Mouse (Mus musculus) midbrain, embryonic 12.5 days (tissue): ENCODE measurements around the gene Egfr. TPM values are rescaled to one million over a fixed set of nuclear protein-coding genes. Genes with fewer than 3 reads are reported as not detected.

Experiments
- ATAC-seq: fragments of 200-750 bp; cut with Nextera tagmentation; 2 replicates; pipeline ENCODE4 v1.8.0; 2017; ENCODE audit warnings: low read depth, moderate TSS enrichment, moderate library complexity; ENCODE audit not compliant: low FRiP score
- H3K27ac ChIP-seq: fragments of 300-500 bp; sonication (generic); replicated peaks from 2 replicates; pipeline ENCODE4 v1.5.1; 2016; ENCODE audit warnings: mild to moderate bottlenecking
- H3K27me3 ChIP-seq: fragments of 300-500 bp; sonication (generic); 2 replicates; pipeline ENCODE4 v1.6.1; 2016; ENCODE audit warnings: mild to moderate bottlenecking
- H3K36me3 ChIP-seq: fragments of 300-500 bp; sonication (generic); 2 replicates; pipeline ENCODE4 v1.6.1; 2016
- H3K4me1 ChIP-seq: fragments of 300-500 bp; sonication (generic); 2 replicates; pipeline ENCODE4 v1.6.1; 2016
- H3K4me2 ChIP-seq: fragments of 300-500 bp; sonication (generic); replicated peaks from 2 replicates; pipeline ENCODE4 v1.6.1; 2016; ENCODE audit warnings: mild to moderate bottlenecking, moderate library complexity
- H3K4me3 ChIP-seq: fragments of 300-500 bp; sonication (generic); 2 replicates; pipeline ENCODE4 v1.5.1; 2016; ENCODE audit warnings: mild to moderate bottlenecking
- H3K9ac ChIP-seq: fragments of 300-500 bp; sonication (generic); replicated peaks from 2 replicates; pipeline ENCODE4 v1.6.1; 2016; ENCODE audit warnings: mild to moderate bottlenecking, moderate library complexity
- H3K9me3 ChIP-seq: fragments of 300-500 bp; sonication (generic); 2 replicates; pipeline ENCODE4 v1.6.1; 2016; ENCODE audit warnings: mild to moderate bottlenecking
- WGBS: fragments of 180-500 bp; shearing (Covaris S2); methylation state at CpG from one replicate; pipeline ENCODE4 v1.1.7; 2016; 5-methylcytosine and 5-hydroxymethylcytosine counted together
- polyA plus RNA-seq: library from polyadenylated mRNA; unstranded; fragments of >200 nt; fragmentation: Nextera tagmentation; extraction: Ambion mirVana; gene quantifications from 2 replicates; pipeline ENCODE4 v1.2.1, GENCODE M21; 2016

The Egfr gene
- polyA plus RNA-seq, 1 experiment from 2014 or later = 5.8 TPM

- H3K4me1 ChIP-seq = 0 out of 2 replicates have a peak, but pooled peaks cover 2% of the 10 kb centered on the region
- no peak overlapping the region for H3K4me3 ChIP-seq
- H3K9ac ChIP-seq = no peak overlapping the region
- 65% methylated on average over 12 of the region's 12 CpGs for WGBS
- no peaks in the 10 kb centered on the region for H3K27me3 ChIP-seq
- no peak overlapping the region for H3K27ac ChIP-seq
- no peaks in the 10 kb centered on the region for H3K9me3 ChIP-seq
- H3K4me2 ChIP-seq = no peak overlapping the region
- ATAC-seq = no peak
- H3K36me3 ChIP-seq = no peaks in the 10 kb centered on the region
These were observed 92.0 kb downstream of the Egfr start for GRCm38 (mm10) chr11:16843889-16844568.

- H3K9me3 ChIP-seq = no peaks in the 10 kb centered on the region
- WGBS = 31% methylated on average over 6 of the region's 6 CpGs
- no peak overlapping the region for H3K27ac ChIP-seq
- H3K27me3 ChIP-seq = no peaks in the 10 kb centered on the region
- no peaks in the 10 kb centered on the region for H3K36me3 ChIP-seq
- 0 out of 2 replicates have a peak, but pooled peaks cover 2% of the 10 kb centered on the region for H3K4me1 ChIP-seq
- no peak overlapping the region for H3K9ac ChIP-seq
- H3K4me3 ChIP-seq = no peak overlapping the region
- H3K4me2 ChIP-seq = no peak overlapping the region
- no peak for ATAC-seq
These were observed 96.9 kb downstream of the Egfr start for GRCm38 (mm10) chr11:16848881-16849280.

DNA sequence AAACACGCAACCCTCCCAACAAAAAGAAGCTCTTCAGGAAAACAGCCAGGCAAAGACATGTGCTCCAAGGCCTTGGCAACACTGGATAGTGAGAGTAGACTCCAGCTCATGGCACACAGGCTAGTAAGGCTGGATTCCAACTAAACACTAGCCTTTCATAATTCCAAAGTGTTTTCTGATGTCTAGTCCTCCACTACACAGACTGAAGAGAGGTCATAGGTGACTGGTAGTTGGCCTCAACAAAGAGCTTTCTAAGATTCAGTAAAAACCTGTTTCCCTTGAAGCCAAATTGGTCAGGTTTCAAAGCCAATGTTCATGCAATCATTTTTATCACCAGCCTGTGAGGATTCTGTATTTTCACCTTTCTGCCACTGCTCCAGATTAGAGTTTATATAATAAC, 99.4 kb downstream of the Egfr start:
- no peak overlapping the region for H3K4me2 ChIP-seq
- no peak overlapping the region for H3K27ac ChIP-seq
- ATAC-seq = no peak
- H3K9me3 ChIP-seq = no peaks in the 10 kb centered on the region
- H3K9ac ChIP-seq = no peak overlapping the region
- no peaks in the 10 kb centered on the region for H3K27me3 ChIP-seq
- H3K4me1 ChIP-seq = 0 out of 2 replicates have a peak, but pooled peaks cover 2% of the 10 kb centered on the region
- WGBS = 95% methylated on average over 1 of the region's 1 CpGs
- no peaks in the 10 kb centered on the region for H3K36me3 ChIP-seq
- H3K4me3 ChIP-seq = no peak overlapping the region

DNA sequence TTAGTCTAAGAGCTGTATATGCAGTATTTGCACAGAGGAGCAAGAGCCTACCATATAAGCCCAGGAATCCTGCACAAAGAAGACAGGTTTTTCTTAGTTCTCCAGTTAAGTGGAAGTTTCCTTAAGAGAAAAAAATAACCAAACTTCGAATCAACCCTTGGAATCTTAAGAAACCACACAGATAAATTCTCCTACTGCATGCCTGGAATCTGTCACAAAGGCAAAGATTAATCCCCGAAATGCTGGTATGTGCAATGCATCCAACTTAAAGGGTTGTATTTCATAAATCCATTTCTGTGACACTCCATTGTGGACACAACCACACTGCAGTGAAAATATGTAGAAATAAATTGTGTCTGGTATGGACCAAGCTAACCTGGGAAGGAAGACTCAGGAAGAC, 102.1 kb downstream of the Egfr start:
- Histone ChIP-seq H3K9me3 (no peaks in the 10 kb centered on the region), H3K4me2 (no peak overlapping the region), H3K9ac (no peak overlapping the region), H3K27ac (no peak overlapping the region), H3K27me3 (no peaks in the 10 kb centered on the region), H3K4me3 (no peak overlapping the region), H3K36me3 (no peaks in the 10 kb centered on the region), H3K4me1 (no peaks in the 10 kb centered on the region)
- WGBS = 77% methylated on average over 2 of the region's 2 CpGs
- ATAC-seq = no peak

GRCm38 (mm10) chr11:16857346-16857745, 105.3 kb downstream of the Egfr start:
- no peak for ATAC-seq
- Histone ChIP-seq H3K4me3 (no peak overlapping the region), H3K36me3 (no peaks in the 10 kb centered on the region), H3K27me3 (no peaks in the 10 kb centered on the region), H3K9me3 (no peaks in the 10 kb centered on the region), H3K27ac (no peak overlapping the region), H3K4me1 (no peaks in the 10 kb centered on the region), H3K4me2 (no peak overlapping the region), H3K9ac (no peak overlapping the region)
- 91% methylated on average over 2 of the region's 2 CpGs for WGBS

- Histone ChIP-seq H3K36me3 (no peaks in the 10 kb centered on the region), H3K4me3 (no peak overlapping the region), H3K9me3 (no peaks in the 10 kb centered on the region), H3K4me1 (no peaks in the 10 kb centered on the region), H3K27me3 (no peaks in the 10 kb centered on the region), H3K27ac (no peak overlapping the region), H3K9ac (no peak overlapping the region), H3K4me2 (no peak overlapping the region)
- 88% methylated on average over 6 of the region's 6 CpGs for WGBS
- no peak for ATAC-seq
These were observed 109.0 kb downstream of the Egfr start for GRCm38 (mm10) chr11:16861037-16861436.

- Histone ChIP-seq H3K27ac (no peak overlapping the region), H3K9me3 (no peaks in the 10 kb centered on the region), H3K4me2 (no peak overlapping the region), H3K27me3 (no peaks in the 10 kb centered on the region), H3K4me3 (no peak overlapping the region), H3K36me3 (no peaks in the 10 kb centered on the region), H3K4me1 (no peaks in the 10 kb centered on the region), H3K9ac (no peak overlapping the region)
- ATAC-seq = no peak
These were observed 111.5 kb downstream of the Egfr start for GRCm38 (mm10) chr11:16863547-16863946.

- WGBS = 82% methylated on average over 3 of the region's 3 CpGs
- Histone ChIP-seq H3K4me2 (no peak overlapping the region), H3K4me3 (no peak overlapping the region), H3K9me3 (no peaks in the 10 kb centered on the region), H3K27ac (no peak overlapping the region), H3K9ac (no peak overlapping the region), H3K27me3 (no peaks in the 10 kb centered on the region), H3K4me1 (no peaks in the 10 kb centered on the region), H3K36me3 (no peaks in the 10 kb centered on the region)
- ATAC-seq = no peak
These were observed 113.1 kb downstream of the Egfr start for GRCm38 (mm10) chr11:16864980-16865561.

- Histone ChIP-seq H3K9ac (no peak overlapping the region), H3K36me3 (no peaks in the 10 kb centered on the region), H3K4me2 (no peak overlapping the region), H3K4me3 (no peak overlapping the region), H3K27ac (no peak overlapping the region), H3K27me3 (no peaks in the 10 kb centered on the region), H3K4me1 (no peaks in the 10 kb centered on the region), H3K9me3 (no peaks in the 10 kb centered on the region)
- ATAC-seq = peak; percentile 69
- 63% methylated on average over 6 of the region's 6 CpGs for WGBS
These were observed 116.0 kb downstream of the Egfr start for GRCm38 (mm10) chr11:16868051-16868450.

GRCm38 (mm10) chr11:16869506-16869905, 117.5 kb downstream of the Egfr start:
- Histone ChIP-seq H3K27ac (no peak overlapping the region), H3K27me3 (no peaks in the 10 kb centered on the region), H3K4me1 (no peaks in the 10 kb centered on the region), H3K36me3 (no peaks in the 10 kb centered on the region), H3K4me2 (no peak overlapping the region), H3K9me3 (no peaks in the 10 kb centered on the region), H3K4me3 (no peak overlapping the region), H3K9ac (no peak overlapping the region)
- no peak for ATAC-seq
- 46% methylated on average over 2 of the region's 2 CpGs for WGBS

GRCm38 (mm10) chr11:16871120-16871519, 119.1 kb downstream of the Egfr start:
- Histone ChIP-seq H3K9ac (no peak overlapping the region), H3K4me2 (no peak overlapping the region), H3K27ac (no peak overlapping the region), H3K4me3 (no peak overlapping the region), H3K27me3 (no peaks in the 10 kb centered on the region), H3K36me3 (no peaks in the 10 kb centered on the region), H3K9me3 (no peaks in the 10 kb centered on the region), H3K4me1 (no peaks in the 10 kb centered on the region)
- 0 out of 2 replicates have a peak, but pooled peaks have one; percentile 30 for ATAC-seq
- WGBS = 67% methylated on average over 5 of the region's 5 CpGs

GRCm38 (mm10) chr11:16877676-16878378, 125.8 kb downstream of the Egfr start:
- 60% methylated on average over 9 of the region's 9 CpGs for WGBS
- ATAC-seq = no peak
- H3K4me2 ChIP-seq = no peak overlapping the region
- no peak overlapping the region for H3K27ac ChIP-seq
- H3K27me3 ChIP-seq = no peaks in the 10 kb centered on the region
- H3K36me3 ChIP-seq = no peaks in the 10 kb centered on the region
- H3K9ac ChIP-seq = no peak overlapping the region
- no peak overlapping the region for H3K4me3 ChIP-seq
- H3K9me3 ChIP-seq = no peaks in the 10 kb centered on the region
- no peaks in the 10 kb centered on the region for H3K4me1 ChIP-seq
